25 mouse cellular contexts compared by ENCODE assay signal in genomic region chr2:149991506-149991905, GRCm38 (mm10).
"Had no signal": no experiment of that assay in that cellular context is flagged by ENCODE, and none has a peak within 500 bp of the region (broad histone marks: within the 10 kb centered on the region; RNA-seq: fewer than 3 reads in every experiment).

No protein-coding gene starts in this region.

- H3K4me1 ChIP-seq: heart, embryonic 13.5 days; heart, embryonic 15.5 days; hindbrain, embryonic 15.5 days; kidney, embryonic 15.5 days had no signal

- H3K4me2 ChIP-seq: heart, embryonic 11.5 days; heart, embryonic 13.5 days; heart, embryonic 15.5 days; hindbrain, embryonic 13.5 days; hindbrain, embryonic 15.5 days; kidney, embryonic 15.5 days; limb, embryonic 13.5 days; limb, embryonic 15.5 days had no signal

- H3K27ac ChIP-seq: heart, adult 2 months; heart, embryonic 13.5 days; heart, embryonic 15.5 days; hindbrain, embryonic 13.5 days; hindbrain, embryonic 15.5 days; hindbrain, postnatal 0 days; kidney, embryonic 15.5 days; kidney, postnatal 0 days; limb, embryonic 13.5 days; limb, embryonic 15.5 days had no signal

- ATAC-seq: hindbrain, postnatal 0 days; intestine, embryonic 16.5 days had no signal

- H3K9ac ChIP-seq: heart, embryonic 13.5 days; heart, embryonic 15.5 days; hindbrain, embryonic 13.5 days; hindbrain, embryonic 15.5 days; kidney, embryonic 15.5 days; limb, embryonic 13.5 days; limb, embryonic 15.5 days had no signal

- H3K4me3 ChIP-seq: heart, adult 2 months; heart, embryonic 13.5 days; heart, embryonic 15.5 days; hindbrain, embryonic 13.5 days; hindbrain, embryonic 15.5 days; kidney, embryonic 15.5 days; limb, embryonic 13.5 days; limb, embryonic 15.5 days had no signal

- H3K27me3 ChIP-seq: heart, embryonic 13.5 days; heart, embryonic 15.5 days; hindbrain, embryonic 13.5 days; hindbrain, embryonic 15.5 days; kidney, embryonic 15.5 days; limb, embryonic 13.5 days; limb, embryonic 15.5 days had no signal

- H3K36me3 ChIP-seq: heart, embryonic 13.5 days; heart, embryonic 15.5 days; hindbrain, embryonic 13.5 days; hindbrain, embryonic 15.5 days; kidney, embryonic 15.5 days; limb, embryonic 13.5 days; limb, embryonic 15.5 days had no signal

- DNase-seq: gastrocnemius, postnatal 14 days; gastrocnemius, postnatal 36 days; heart, adult 11 months; heart, adult 2 months; heart, postnatal 14 days; heart, postnatal 36 days; kidney, adult 11 months; kidney, adult 2 months; kidney, adult 9 months; kidney, postnatal 14 days; kidney, postnatal 36 days; layer of hippocampus, adult 9-11 months; layer of hippocampus, postnatal 36 days; left cerebral cortex, postnatal 4 days had no signal

- H3K9me3 ChIP-seq: heart, embryonic 13.5 days; heart, embryonic 15.5 days; hindbrain, embryonic 13.5 days; hindbrain, embryonic 15.5 days; kidney, embryonic 15.5 days; limb, embryonic 13.5 days; limb, embryonic 15.5 days had no signal
